Mouse (Mus musculus) myocyte (in vitro differentiated cells): Measurements from ENCODE around the gene Gm38392.

Experiments
- MAX ChIP-seq: IDR thresholded peaks from one replicate; pipeline ENCODE4 v1.6.1; 2011; ENCODE audit warnings: low read depth, mild to moderate bottlenecking, control low read depth
- MYOD1 ChIP-seq, 3 experiments: IDR thresholded peaks; one replicate each; pipeline ENCODE4 v1.6.1; 2011; ENCODE audit warnings: control low read depth in 2 of 3, low read depth in 2 of 3, mild to moderate bottlenecking in 2 of 3, moderate library complexity in 1 of 3; ENCODE audit not compliant: insufficient read length in 2 of 3, control insufficient read depth in 1 of 3
- MYOG ChIP-seq, 3 experiments: IDR thresholded peaks; one replicate each; pipeline ENCODE4 v1.6.1; 2011; ENCODE audit warnings: control low read depth in 2 of 3, low read depth in 2 of 3, mild to moderate bottlenecking in 2 of 3; ENCODE audit not compliant: insufficient read length in 2 of 3, control insufficient read depth in 1 of 3, insufficient read depth in 1 of 3
- POLR2A ChIP-seq: IDR thresholded peaks from one replicate; pipeline ENCODE4 v1.6.1; 2011; ENCODE audit warnings: low read depth, mild to moderate bottlenecking, control low read depth, moderate library complexity; ENCODE audit not compliant: insufficient read length
- POLR2AphosphoS2 ChIP-seq: IDR thresholded peaks from one replicate; pipeline ENCODE4 v1.6.1; 2011; ENCODE audit warnings: low read depth, control low read depth; ENCODE audit not compliant: insufficient read length
- REST ChIP-seq: IDR thresholded peaks from one replicate; pipeline ENCODE4 v1.6.1; 2011; ENCODE audit warnings: mild to moderate bottlenecking, control low read depth, moderate library complexity; ENCODE audit not compliant: insufficient read depth, insufficient read length
- TCF12 ChIP-seq: IDR thresholded peaks from one replicate; pipeline ENCODE4 v1.6.1; 2011; ENCODE audit warnings: mild to moderate bottlenecking, control low read depth; ENCODE audit not compliant: poor library complexity, insufficient read depth, severe bottlenecking
- USF1 ChIP-seq: IDR thresholded peaks from one replicate; pipeline ENCODE4 v1.6.1; 2011; ENCODE audit warnings: low read depth, mild to moderate bottlenecking, control low read depth, moderate library complexity

DNA sequence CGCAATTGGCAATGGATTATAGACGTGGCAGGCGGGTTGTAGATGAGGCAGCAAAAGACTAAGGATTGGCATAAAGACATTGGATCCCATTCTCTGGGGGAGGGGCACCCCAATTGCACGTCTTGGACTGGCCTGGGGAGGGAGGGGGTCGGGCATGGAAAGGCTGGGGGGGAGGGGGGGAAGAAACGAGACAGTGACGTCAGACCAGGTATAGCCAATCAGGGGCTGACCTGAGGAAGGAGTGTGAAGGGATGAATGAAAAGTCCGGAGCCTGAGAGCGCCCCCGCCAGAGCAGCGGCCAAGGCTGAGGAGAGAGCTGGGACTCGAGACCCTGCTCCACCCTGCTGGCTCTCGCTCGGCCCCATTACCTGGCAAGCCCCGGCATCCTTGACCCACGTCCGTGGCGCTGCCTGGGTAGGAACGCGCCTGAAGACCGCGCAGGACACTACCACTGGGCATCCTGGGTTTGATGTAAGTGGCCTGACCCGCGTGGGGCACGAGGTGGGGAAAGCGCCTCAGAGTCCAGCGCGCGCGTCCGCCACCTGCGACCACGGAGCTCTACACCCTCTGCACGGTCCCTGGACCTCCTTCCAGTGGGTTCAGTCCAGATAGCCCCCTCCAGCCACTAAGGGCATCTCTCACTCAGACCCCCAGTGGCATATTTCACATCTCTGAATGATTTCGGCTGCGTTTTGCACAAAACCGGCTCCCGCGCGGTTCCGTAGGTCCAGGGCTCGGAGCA is 72.6 kb downstream of the Gm38392 start:
- TF ChIP-seq USF1 (no peak), POLR2A (no peak), MAX (no peak), TCF12 (no peak), MYOD1 (IDR thresholded peaks at IDR 0.05; ENCODE audit: control insufficient read depth in 1 of 3, insufficient read length in 2 of 3, low read depth in 2 of 3) (no peak), MYOG (IDR thresholded peaks at IDR 0.05; ENCODE audit: control insufficient read depth in 1 of 3, insufficient read depth in 1 of 3, insufficient read length in 2 of 3, low read depth in 2 of 3) (no peak), POLR2AphosphoS2 (no peak), REST (no peak)
